Mouse (Mus musculus): ENCODE measurements at regions not wholly inside any gene's neighbourhood (a gene's known extent, or its start where the extent isn't known, plus 50 kb on each side); places are given as distances from the start of the nearest gene placed in this dataset.

DNA sequence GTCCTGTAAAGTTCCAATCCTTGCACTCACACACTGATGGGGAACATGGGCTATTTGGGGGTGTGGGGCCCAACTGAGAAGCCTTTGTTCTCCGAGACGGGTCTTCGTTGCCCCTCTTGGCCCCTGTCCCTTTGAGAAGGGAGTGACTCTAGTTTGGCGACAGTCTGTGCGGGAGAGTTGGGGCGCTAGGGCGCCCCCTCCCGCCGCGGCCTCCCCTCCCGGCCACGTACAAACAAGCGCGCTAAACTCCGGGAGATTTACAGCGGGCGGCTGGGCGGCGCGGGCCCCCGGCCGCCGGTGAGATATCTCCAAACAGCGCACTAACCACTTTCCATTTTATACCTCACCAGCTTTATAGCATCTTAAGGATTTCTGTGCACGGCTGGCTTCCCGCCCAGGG is 77.4 kb downstream of the Hif1an start:
- TF ChIP-seq CTCF (IDR thresholded peaks at IDR 0.05; ENCODE audit: borderline replicate concordance, control insufficient read depth, extremely low read depth, insufficient read depth, low read length, poor library complexity) (no peak), POLR2A (IDR thresholded peaks at IDR 0.05; ENCODE audit: control insufficient read depth, extremely low read depth, insufficient read depth, low read length, poor library complexity) (no peak)
